Mouse (Mus musculus) testis, adult 2 months (tissue): ENCODE data around the gene Pip5k1b.

Source experiments
- CTCF ChIP-seq: fragments of 200-500 bp; IDR thresholded peaks from 2 replicates; pipeline ENCODE4 v1.5.1; 2012; ENCODE audit warnings: low read depth, mild to moderate bottlenecking, inconsistent platforms, low read length, moderate library complexity; ENCODE audit not compliant: control insufficient read depth, insufficient read depth, insufficient replicate concordance
- POLR2A ChIP-seq: fragments of 200-500 bp; IDR thresholded peaks from 2 replicates; pipeline ENCODE4 v1.6.1; 2012; ENCODE audit warnings: low read depth, mild to moderate bottlenecking, inconsistent platforms, low read length, moderate library complexity; ENCODE audit not compliant: control insufficient read depth

DNA sequence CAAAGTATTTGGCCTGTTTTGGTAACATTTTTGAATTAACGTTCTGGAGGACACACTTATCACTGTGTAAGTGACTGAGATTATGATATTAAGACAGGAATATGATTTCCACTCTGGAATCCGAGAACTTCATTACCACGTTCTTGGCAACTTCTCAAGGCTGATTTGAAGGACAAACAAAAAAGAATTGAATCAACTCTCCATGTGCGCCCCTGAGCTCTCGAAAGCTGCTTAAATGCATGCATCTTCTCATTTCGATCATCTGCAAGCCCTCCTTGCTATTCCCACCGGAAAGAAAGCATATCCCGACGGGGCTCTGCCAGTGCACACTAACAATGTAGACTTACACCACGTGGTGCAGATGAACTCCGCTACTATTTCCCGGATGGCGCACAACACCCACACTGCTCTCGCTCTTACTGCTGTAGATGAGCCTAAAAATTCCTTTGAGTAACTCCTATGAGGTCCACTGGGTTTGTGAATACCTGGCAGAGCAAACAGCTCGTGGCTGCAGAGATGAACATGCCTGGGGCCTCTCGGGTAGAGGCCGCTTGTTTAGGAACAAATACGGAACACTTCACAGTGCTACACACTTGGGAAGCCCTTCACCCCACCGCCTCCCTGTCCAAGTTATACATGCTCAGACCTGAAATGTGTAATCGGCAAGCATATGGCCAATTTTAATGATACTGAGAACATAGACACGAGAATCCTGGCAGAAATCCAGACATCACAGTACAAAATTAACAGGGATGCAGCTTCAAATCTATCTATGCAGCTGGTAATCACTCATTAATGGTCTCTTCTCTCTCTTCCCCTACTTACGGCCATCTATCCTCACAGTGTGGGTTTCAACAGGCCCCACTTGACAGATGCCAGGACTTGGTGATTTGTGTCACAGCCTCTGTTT is 168.5 kb downstream of the Pip5k1b start:
- TF ChIP-seq POLR2A (no peak), CTCF (no peak)
